Mouse (Mus musculus): ENCODE measurements at regions not wholly inside any gene's neighbourhood (a gene's known extent, or its start where the extent isn't known, plus 50 kb on each side); places are given as distances from the start of the nearest gene placed in this dataset.

DNA sequence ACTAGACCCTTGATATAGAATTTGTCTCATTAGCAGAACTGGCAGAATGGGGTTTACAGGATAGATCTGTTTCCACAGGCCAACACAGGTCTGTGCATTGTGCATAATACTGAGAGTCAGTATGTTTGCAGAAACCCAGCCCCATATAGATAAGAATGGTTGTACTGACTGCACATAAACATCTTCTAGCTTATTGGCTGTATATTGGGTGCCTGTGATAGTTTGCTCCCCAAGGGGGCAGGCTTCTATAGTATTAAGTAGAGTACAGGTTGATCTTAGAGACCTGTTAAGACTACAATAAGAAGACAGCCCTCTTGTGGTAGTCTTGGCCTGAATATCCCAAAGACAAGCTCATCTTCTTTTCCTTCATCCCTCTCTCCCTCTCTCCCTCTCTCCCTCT, 90.1 kb upstream of the Tex13c2 start:
- H3K4me1 ChIP-seq (ENCODE audit: control insufficient read depth, low read depth, low read length), result no peaks in the 10 kb centered on the region
- no peak overlapping the region for H3K4me3 ChIP-seq (ENCODE audit: low read depth, low read length)
- H3K36me3 ChIP-seq (ENCODE audit: control insufficient read depth, insufficient read depth), result no peaks in the 10 kb centered on the region
- H3K27me3 ChIP-seq (ENCODE audit: control insufficient read depth, insufficient read depth, low read depth, low read length), result no peaks in the 10 kb centered on the region
- H3K4me2 ChIP-seq (ENCODE audit: low read depth, low read length), result no peak overlapping the region
- H3K27ac ChIP-seq (ENCODE audit: low read length), result no peak overlapping the region
- no peaks in the 10 kb centered on the region for H3K9me3 ChIP-seq (replicated peaks; ENCODE audit: control insufficient read depth, low read length)
- ATAC-seq (ENCODE audit: low read depth), result no peak
- no peak overlapping the region for H3K9ac ChIP-seq (ENCODE audit: low read depth, low read length)

DNA sequence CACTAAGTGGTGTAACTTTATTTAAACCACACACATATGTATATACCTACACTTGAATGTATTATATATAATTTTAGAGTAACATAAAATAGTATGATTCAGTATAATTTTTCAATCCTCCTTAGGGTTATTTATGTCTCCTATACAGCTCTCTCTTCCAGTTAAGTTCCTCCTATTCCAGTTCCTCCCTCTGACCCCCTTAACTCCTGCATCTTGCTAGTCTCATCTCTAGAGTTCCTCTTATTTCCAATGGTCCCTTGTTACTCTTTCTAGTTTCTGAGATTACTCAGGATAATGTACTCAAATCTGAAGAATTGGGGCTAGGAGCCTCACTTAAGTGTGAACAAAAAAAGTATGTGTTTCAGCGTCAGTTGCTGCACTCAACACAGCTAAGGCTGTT, 88.4 kb upstream of the Tex13c2 start:
- WGBS (ENCODE audit: insufficient replicate concordance), result 51% methylated on average over 1 of the region's 1 CpGs
- no peak overlapping the region for H3K9ac ChIP-seq (ENCODE audit: low read depth, low read length)
- no peak for ATAC-seq (ENCODE audit: low read depth)
- H3K4me3 ChIP-seq (ENCODE audit: low read depth, low read length), result no peak overlapping the region
- H3K4me1 ChIP-seq (ENCODE audit: control insufficient read depth, low read depth, low read length), result no peaks in the 10 kb centered on the region
- H3K36me3 ChIP-seq (ENCODE audit: control insufficient read depth, insufficient read depth), result no peaks in the 10 kb centered on the region
- no peaks in the 10 kb centered on the region for H3K27me3 ChIP-seq (ENCODE audit: control insufficient read depth, insufficient read depth, low read depth, low read length)
- H3K27ac ChIP-seq (ENCODE audit: low read length), result no peak overlapping the region
- no peaks in the 10 kb centered on the region for H3K9me3 ChIP-seq (replicated peaks; ENCODE audit: control insufficient read depth, low read length)
- no peak overlapping the region for H3K4me2 ChIP-seq (ENCODE audit: low read depth, low read length)

DNA sequence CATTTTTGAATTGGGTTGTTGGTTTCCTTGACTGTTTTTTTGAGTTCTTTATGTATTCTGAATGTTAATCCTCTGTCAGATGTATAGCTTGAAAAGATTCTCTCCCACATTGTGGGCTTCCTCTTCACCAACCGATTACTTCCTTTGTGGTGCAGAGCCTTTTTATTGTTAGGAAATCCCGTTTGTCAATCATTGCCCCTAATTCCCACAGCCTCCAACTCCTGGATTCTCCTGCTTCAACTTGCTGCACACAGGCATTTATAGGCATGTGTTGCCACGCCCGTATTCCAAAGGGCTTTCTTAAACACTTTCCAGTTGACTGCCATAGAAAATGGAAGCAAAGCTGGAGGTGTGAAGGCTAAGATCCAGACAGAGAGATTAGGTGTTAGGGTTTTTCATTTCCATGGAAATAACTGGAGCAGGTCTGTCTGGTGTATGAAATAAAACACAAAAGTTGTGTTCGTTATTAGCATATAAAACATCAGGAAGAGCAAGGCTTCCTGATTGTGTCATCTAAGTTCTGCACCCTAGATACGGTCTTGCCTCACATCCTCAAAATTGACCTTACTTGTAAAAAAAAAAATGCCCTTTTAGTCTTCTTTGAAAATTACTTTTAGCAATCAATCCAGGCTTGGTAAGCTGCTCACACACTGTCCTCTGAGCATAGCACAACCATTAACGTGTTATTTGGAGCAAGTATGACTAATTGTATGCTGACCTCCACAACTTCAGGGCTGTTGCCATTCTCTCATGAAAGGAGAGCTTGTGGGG, 87.7 kb upstream of the Tex13c2 start:
- H3K4me3 ChIP-seq (ENCODE audit: low read depth, low read length), result no peak overlapping the region
- 38% methylated on average over 7 of the region's 7 CpGs for WGBS (ENCODE audit: insufficient replicate concordance)
- no peaks in the 10 kb centered on the region for H3K4me1 ChIP-seq (ENCODE audit: control insufficient read depth, low read depth, low read length)
- H3K9me3 ChIP-seq (replicated peaks; ENCODE audit: control insufficient read depth, low read length), result no peaks in the 10 kb centered on the region
- no peaks in the 10 kb centered on the region for H3K36me3 ChIP-seq (ENCODE audit: control insufficient read depth, insufficient read depth)
- ATAC-seq (ENCODE audit: low read depth), result no peak
- H3K27me3 ChIP-seq (ENCODE audit: control insufficient read depth, insufficient read depth, low read depth, low read length), result no peaks in the 10 kb centered on the region
- no peak overlapping the region for H3K4me2 ChIP-seq (ENCODE audit: low read depth, low read length)
- H3K9ac ChIP-seq (ENCODE audit: low read depth, low read length), result no peak overlapping the region
- H3K27ac ChIP-seq (ENCODE audit: low read length), result no peak overlapping the region

DNA sequence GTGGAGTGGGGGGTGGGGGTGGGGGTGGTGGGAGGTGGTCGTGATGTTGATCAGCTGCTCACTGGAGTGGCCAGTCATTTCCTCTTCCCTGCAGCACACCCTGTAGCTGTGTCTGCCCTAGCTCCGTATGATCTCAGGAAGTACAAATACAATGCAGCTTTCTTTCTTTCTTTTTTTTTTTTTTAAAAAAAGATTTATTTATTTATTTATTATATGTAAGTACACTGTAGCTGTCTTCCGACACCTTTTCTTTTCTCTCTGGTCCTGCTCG, 87.2 kb upstream of the Tex13c2 start:
- no peak for ATAC-seq (ENCODE audit: low read depth)
- H3K4me2 ChIP-seq (ENCODE audit: low read depth, low read length), result no peak overlapping the region
- no peak overlapping the region for H3K4me3 ChIP-seq (ENCODE audit: low read depth, low read length)
- no peak overlapping the region for H3K27ac ChIP-seq (ENCODE audit: low read length)
- no peaks in the 10 kb centered on the region for H3K4me1 ChIP-seq (ENCODE audit: control insufficient read depth, low read depth, low read length)
- H3K9me3 ChIP-seq (replicated peaks; ENCODE audit: control insufficient read depth, low read length), result no peaks in the 10 kb centered on the region
- H3K27me3 ChIP-seq (ENCODE audit: control insufficient read depth, insufficient read depth, low read depth, low read length), result no peaks in the 10 kb centered on the region
- no peaks in the 10 kb centered on the region for H3K36me3 ChIP-seq (ENCODE audit: control insufficient read depth, insufficient read depth)
- no peak overlapping the region for H3K9ac ChIP-seq (ENCODE audit: low read depth, low read length)
- WGBS (ENCODE audit: insufficient replicate concordance), result 40% methylated on average over 4 of the region's 4 CpGs

DNA sequence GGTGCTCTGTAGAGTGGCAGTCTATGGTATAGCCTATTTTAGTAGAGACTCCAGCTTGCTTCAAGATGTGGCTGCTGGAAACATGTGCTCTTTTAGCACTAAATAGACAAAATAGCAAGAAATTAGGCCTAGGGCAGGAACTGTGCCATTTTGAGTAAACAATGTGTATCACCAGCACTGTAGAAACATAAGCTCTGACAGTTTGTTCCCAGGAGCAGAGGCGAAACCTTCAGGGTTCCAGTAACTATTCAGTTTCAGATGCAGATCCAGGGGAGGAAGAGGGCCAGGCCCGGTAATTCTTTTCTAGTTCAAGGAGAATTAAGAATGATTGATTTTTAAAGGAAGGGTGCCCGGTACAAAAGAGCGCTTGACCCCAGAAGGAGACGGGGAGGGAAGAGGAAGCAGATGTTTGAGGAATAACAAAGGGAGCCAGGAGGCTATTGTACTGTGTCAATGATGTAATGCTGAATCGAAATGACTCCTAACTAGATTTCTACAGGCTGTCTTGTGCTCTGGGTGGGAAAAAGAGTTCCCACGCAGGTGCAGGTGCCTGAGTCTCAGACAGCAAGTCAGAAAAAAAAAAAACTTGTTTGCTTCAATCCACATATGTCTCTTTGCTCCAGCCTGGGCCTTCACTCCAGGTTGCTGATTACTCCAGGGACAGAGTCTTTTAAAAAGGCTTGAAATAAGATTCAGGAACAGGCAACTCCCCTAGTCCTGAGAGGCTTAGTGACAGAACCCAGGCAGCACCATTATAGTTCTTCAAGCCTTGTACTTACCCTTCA, 57.4 kb upstream of the Tex13c2 start:
- ATAC-seq (ENCODE audit: low read depth), result no peak
- H3K4me3 ChIP-seq (ENCODE audit: low read depth, low read length), result no peak overlapping the region
- H3K9me3 ChIP-seq (replicated peaks; ENCODE audit: control insufficient read depth, low read length), result no peaks in the 10 kb centered on the region
- H3K4me1 ChIP-seq (ENCODE audit: control insufficient read depth, low read depth, low read length), result no peaks in the 10 kb centered on the region
- 38% methylated on average over 7 of the region's 7 CpGs for WGBS (ENCODE audit: insufficient replicate concordance)
- no peak overlapping the region for H3K9ac ChIP-seq (ENCODE audit: low read depth, low read length)
- H3K4me2 ChIP-seq (ENCODE audit: low read depth, low read length), result no peak overlapping the region
- no peaks in the 10 kb centered on the region for H3K27me3 ChIP-seq (ENCODE audit: control insufficient read depth, insufficient read depth, low read depth, low read length)
- H3K27ac ChIP-seq (ENCODE audit: low read length), result no peak overlapping the region
- H3K36me3 ChIP-seq (ENCODE audit: control insufficient read depth, insufficient read depth), result no peaks in the 10 kb centered on the region
